Mouse (Mus musculus) thymus, postnatal 14 days (tissue): Measurements from ENCODE around the gene Itih1.
A peak's percentile ranks its signal among the peaks of the same experiment; 100 is the strongest.

ENCODE experiments used
- DNase-seq: peaks from one replicate; pipeline ENCODE4 v3.0.0; 2021

Itih1 gene

DNA sequence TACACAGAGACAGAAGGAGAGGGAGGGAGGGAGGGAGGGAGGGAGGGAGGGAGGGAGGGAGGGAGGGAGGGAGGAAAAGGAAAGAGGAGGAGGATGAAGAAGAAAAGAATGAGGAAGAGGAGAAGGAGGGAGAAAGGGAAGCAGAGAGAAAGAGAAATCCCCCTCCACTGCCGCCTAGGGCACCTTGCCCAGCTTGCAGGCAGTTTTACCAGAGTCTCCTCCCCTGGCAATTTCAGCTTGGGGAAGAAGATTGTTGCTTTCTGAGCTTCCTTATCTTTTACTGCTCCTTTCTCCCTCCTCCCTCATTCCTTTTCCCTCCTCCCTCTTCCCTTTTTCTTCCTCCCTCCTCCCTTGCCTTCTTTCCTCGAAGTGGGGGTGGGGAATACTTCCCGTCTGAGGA lies 40.1 kb downstream of the Itih1 start:
- no peak for DNase-seq

DNA sequence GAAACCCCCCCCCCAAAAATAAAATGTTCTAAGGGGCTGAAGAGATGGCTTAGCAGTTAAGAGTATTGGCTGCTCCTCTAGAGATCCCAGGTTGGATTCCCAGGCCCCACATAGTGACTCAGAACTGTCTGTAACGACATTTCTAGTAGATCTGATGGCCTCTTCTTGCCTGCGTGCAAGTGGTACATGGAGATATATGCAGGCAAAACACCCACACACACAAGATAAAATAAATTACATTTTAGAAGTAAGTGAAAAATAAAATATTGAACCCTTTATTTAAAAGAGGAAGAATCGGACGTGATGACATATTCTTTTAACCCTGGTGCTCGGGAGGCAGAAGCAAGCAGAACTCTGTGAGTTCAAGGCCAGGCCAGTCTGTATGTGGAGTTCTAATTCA lies 40.5 kb downstream of the Itih1 start:
- no peak for DNase-seq

DNA sequence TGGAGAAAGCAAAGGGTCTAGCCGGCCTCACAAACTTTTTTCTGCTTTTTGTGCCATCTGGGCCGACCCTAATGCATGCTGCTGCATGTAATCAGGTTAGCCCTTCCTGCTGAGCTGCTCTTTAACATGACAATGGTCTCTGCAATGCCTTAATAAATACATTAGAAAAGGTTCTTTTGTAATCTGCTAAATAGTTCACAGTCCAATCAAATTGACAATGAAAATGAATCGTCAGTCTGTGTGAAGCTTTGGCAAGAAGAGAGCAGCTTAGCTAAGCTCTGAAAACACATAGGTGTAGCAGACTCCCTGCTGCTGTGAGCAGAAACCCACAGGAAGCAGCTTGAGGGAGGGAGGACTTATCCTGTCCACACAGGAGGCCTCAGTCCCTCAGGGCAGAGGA lies 43.1 kb downstream of the Itih1 start:
- DNase-seq: no peak

DNA sequence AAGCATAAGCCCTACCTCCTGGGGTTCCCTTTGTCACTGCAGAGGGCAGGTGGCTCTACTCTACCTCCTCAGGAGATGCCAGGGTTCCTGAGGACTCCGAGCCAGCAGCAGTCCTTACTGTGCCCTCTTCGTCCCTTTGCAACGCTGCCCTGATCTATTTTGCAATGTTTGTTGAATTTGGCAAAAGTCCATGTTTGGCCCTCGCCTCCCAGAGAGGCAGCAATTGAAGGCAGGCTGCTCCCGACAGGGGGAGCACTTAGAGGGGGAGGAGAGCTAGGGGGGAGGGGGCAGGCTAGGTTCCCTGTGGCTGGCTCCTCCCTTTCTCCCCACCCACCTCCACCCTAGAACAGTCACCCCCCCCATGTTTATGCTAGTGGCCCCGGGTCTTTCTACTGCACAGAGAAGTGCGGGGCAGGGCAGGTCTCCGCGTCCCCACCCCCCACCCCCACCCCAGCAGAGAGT lies 54.8 kb downstream of the Itih1 start:
- peak; percentile 25 for DNase-seq

DNA sequence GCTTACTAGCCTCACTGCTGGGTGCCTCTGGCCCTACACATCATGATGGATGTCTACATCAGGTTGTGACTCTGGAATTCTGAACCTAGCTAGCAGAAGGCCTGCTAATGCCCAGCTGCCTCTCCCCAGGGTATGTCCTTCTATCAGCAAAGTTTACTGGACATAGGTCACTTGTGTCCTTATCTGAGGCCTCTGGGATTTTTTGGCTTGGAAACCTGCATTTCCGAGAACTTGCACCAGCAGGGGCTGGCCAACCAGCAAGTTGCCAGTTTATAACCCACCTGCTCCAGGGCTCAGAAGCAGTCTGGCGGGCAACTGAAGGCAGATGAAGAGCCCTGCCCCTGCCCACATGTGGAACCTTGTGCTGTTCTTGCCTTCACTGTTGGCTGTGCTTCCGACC lies 56.9 kb downstream of the Itih1 start, which contains the start of gene Itih4:
Gene Itih4 (plus strand): TSS at position 273 of the 400 bp plus-strand sequence.
- DNase-seq: no peak

DNA sequence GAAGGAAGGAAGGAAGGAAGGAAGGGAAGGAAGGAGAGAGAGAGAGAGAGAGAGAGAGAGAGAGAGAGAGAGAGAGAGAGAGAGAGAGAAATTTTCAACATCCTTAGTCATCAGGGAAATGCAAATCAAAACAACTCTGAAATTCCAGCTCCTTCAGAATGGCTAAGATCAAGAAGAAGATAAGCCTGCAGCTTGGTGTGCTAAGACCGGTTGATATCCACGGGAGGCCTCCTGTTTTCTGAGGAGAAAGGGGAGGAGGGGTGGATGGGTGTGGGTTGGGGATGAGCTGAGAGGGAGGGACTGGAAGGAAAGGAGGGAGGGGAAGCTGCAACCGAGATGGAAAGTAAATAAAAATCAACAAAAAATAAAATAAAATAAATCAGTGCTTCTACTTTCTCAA lies 57.8 kb downstream of the Itih1 start:
- no peak for DNase-seq

DNA sequence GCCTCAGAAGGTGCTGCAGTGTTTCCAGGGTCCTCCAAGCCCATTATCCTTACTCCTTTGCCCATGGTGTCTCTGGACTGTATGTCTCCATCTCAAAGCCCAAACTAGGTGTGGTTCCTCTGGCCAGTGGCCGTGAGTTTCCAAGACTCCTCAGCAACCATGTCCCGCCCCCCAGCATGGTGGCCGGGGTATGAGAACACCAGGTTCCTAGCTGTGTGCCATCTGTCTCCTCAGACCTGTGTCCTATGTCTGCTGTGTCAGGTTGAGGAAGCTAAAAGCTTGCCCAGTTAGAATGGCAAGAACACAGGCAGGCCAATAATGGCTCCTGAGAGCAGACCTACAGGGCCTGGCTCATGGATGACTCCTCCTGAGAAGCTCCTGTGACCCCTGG lies 61.4 kb downstream of the Itih1 start:
- no peak for DNase-seq

DNA sequence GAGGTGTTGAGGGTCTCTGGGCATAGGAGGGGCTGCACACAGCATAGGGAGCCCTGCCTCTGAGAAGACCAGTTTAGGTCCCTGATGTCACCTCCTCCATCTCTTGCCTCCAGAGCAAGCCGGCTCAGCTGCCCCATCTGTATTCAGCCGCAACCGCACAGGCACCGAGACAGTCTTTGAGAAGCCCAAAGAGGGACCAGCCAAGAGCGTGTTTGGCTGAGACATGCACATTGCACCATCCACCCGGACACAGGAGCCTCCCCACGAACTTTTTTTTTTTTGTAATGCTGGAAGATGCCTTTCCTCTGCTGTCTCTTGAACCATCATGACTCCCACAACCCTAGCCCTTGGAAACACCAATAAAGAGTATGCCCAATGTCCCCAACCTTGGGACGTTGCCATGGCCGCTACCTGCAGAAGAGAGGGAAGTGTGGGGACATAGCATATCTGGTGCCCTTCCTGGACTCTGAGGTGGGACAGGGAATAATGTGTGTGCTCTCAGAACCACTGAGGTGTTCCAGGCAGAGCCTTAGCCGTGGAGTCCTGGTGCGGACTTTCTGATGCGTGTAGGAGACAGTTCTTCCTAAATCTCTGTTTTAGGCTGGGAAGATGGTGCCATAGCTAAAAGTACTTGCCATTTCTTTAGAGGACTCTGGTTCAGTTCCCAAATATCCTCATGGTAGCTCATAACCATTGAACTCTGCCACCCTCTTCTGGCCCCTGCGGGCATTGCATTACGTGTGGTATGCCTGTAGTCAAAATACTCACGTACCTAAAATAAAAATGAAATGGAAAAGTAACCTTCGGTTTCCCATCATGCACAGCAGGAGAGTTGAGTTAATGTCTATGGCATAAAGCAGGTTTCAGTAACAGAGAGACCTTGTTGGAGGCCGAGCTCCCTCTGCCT lies 62.0 kb downstream of the Itih1 start:
- DNase-seq: peak; percentile 47

DNA sequence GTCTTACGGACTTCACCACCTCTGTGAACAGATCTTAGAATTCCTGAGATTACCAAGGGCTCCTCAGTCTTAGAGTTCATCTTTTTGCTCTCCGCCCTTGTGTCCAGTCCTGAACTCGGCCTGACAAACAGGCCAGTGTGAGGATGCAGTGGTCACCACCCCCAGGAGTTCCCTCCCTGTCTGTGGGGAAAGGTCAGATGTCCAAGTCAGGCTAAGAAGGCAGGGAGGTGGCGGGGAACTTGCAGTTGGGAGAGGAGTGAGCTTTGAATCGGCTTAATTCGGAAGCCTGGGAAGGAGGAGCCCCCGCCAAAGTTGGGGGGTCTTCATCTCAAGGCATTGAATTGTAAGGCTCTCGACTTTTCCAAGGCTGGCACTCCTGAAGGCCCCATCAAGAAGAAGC lies 62.8 kb downstream of the Itih1 start:
- no peak for DNase-seq

DNA sequence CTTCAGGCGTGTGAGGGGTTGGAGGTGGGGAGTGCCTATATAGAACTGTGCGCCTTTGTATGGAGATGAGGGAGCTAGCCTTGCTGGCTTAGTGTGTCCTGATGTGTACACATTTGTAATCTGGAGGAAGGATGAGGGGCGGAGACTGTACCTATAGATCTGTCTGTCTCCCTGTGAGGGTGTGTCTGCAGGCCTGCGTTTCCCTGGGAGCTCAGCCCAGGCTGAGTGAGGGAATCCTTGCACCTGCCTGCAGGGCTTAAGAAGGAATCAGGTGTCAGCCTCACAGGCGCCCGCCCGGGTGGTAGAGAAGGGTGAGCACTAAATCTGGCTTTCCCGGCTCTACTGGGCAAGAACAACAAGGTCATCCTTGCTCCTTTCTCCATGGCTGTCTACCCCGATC lies 63.3 kb downstream of the Itih1 start:
- DNase-seq: no peak
